Mouse (Mus musculus): ENCODE results near the gene 2200002D01Rik.
"Not testable (repeated sequence)": the region's sequence is repeated elsewhere in the genome, so short reads cannot be mapped to it uniquely, and the experiment has no call there.

2200002D01Rik gene

DNA sequence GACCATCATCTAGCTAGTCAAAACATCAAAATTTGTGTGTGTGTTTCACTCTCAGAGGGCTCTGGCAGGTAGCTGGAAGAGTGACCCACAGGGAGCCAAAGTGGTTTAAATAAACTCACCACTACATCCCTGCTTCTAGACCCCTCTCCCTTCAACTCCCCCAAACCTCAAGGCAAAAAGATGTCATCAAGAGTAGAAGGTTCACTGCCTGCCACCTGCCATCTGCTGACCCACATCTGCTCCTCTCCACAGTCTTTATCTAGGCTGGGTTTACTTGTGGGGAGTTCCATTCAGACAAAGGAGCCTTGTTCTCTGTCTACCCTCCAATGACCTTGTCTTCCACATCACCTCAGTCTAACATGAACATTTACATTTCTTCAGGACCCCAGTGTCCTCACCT, 31.0 kb upstream of the 2200002D01Rik start:
- no peak for DNase-seq (ENCODE audit: low spot score)

DNA sequence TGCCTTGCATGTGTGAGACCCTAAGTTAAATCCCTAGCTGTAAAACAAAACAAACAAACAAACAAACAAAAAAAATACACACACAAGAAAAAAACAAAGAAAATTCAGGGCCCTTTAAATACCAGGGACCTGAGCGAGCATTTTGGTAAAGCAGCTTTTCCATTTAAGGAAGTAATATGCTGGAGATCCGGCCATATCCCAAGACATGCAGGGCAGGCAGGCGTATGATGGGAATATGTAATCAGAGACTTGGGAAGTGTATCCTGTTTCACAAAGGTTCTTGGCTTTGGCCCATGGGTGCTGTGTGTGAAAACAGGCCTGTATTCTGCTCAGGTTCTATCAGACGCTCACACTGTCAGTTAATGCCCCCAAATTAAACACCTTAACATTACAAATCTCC, 29.2 kb upstream of the 2200002D01Rik start:
- DNase-seq (ENCODE audit: low spot score): no peak

DNA sequence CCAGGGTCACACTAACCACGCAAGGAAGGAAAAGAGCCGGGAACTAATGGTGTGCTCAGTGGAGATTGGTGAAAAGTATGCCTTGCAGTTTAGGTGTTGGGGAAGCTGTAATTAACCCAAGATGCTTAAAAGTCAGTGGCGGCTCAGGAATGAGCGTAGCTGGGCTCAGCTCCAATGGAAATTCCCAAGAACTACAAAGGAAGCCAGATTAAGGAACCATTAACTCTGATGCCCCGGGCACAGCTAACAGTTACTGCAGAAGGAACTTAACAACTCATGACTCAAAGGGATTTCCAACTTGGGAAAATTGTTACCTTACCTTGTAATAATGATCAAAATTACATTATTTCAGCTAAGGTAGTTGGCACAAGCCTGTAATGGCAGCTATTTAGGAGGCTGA, 28.4 kb upstream of the 2200002D01Rik start:
- no peak for DNase-seq (ENCODE audit: low spot score)

DNA sequence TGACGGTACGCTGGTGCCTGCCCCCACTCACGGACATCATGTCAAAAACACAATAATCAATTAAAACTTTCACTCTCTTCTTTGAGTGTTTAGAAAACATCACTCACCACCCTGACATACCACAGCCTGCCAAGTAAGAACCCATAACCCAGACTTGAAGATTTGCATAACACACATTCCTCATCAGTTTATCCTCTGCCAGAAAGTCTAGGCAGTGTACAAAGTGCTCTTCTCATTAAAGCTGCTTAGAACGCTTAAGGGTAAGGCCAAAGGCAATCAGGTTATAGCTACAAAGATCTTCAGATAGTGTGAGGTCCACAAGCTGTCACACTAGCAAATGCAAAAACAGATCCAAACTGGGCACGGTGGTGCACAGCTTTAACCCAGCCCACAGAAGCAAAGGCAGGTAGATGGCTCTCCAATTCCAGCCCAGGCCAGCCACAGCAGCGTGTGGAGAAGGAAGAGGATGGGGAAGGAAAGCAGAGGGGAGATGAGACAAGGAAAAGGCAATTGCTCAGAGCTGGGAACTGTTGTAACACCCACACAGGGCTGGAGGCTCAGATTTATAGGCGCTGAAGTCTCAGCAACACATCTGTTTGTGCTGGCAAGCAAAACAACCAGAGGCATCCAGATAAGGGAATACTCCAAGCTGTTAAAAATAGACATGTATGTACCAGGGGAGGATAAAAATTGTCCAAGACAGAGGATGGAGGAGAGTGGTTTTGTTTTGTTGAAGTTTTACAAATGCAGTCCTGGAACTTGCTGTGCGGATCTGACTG, 23.6 kb upstream of the 2200002D01Rik start:
- DNase-seq (ENCODE audit: low spot score): no peak

DNA sequence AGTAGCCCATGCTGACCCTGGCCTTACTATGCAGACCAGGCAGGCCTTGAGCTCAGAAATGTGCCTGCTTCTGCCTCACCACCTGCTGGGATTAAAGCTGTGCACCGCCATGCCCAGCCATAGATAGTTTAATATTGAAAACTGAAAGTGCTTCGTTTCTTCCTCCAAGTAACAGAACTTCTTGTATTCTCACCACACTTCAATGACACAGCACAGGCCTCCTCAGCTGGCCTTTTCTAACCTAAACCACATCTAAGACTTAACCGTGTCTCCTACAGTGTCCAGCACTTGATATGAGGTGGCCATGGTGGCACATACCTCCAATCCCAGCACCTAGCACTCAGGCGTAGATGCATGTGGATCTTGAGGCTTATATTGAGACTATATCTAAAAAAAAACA, 22.2 kb upstream of the 2200002D01Rik start:
- DNase-seq (ENCODE audit: low spot score): no peak

DNA sequence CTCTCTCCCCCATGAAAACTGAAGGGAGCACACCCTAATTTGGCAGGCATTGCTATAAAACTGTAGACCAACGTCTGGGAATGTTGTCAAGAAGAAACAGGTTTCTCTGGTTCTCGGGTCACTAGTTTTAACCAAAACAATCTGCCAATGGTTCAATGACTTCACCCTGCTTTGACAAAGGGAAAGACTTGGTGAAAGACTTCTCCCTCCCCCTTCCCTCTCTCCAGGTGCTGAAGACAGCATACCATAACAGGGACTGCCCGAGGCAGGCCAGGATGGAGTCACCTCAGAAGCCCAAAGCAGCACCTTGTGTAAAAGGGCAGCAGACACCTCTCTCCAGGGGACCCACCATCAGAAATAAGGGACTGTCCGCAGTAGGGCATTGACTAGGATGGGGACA, 18.7 kb upstream of the 2200002D01Rik start:
- no peak for DNase-seq (ENCODE audit: low spot score)

DNA sequence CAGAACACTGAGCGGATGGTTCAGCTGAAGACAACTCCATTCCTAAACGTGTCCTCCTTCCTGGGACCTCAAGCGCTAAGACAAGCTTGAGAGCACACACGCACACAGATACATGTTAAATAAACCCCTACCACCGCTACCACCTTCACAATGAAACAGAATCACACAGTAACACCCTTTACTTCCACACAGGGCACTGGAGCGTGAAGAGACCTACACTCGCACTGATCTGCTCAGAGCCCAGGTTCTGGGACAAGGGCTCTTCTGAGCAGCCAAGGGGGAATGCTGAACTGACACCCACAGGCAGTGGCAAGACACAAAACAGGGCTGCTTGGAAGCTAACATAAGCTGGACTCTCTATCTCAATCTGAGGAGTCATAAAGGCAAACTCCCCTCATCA, 17.4 kb upstream of the 2200002D01Rik start:
- no peak for DNase-seq (ENCODE audit: low spot score)

DNA sequence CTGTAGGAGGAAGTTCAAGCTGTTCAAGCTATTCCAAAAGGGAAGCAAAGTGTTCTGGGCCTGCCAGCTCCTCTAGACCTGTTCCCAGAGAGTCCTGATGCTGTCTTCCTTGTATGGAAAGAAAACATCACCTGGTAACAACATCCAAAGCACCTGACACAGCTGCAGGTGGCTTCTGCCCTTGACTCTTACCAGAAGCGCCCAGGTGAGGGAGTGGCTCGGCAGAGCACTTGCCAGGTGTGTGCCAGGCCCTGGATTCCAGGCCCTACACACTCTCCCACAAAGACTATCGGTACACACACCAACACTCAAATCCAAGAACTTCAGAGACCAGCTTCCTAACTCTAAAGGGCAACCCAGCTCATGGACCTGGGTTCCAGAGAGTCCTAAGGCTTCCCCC, 15.6 kb upstream of the 2200002D01Rik start:
- no peak for DNase-seq (ENCODE audit: low spot score)

DNA sequence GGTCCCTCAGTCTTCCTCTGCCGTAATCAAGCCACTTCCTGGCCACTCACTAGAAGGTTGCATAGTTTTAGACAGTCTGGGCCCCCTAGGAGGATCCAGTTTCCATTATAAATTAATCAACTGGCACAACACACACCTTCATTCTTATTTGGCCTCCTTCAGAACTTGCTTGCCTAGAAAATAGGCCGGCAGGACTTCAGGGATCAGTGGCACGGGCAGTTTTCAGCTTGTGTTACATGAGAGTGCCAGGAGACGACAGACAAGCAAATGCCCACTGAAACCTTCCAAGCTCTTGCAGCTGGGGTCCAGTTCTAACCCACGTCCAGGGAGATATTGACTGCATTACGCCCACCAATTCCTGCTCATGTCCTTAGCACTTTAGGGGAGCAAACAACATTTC, 13.9 kb upstream of the 2200002D01Rik start:
- no peak for DNase-seq (ENCODE audit: low spot score)

DNA sequence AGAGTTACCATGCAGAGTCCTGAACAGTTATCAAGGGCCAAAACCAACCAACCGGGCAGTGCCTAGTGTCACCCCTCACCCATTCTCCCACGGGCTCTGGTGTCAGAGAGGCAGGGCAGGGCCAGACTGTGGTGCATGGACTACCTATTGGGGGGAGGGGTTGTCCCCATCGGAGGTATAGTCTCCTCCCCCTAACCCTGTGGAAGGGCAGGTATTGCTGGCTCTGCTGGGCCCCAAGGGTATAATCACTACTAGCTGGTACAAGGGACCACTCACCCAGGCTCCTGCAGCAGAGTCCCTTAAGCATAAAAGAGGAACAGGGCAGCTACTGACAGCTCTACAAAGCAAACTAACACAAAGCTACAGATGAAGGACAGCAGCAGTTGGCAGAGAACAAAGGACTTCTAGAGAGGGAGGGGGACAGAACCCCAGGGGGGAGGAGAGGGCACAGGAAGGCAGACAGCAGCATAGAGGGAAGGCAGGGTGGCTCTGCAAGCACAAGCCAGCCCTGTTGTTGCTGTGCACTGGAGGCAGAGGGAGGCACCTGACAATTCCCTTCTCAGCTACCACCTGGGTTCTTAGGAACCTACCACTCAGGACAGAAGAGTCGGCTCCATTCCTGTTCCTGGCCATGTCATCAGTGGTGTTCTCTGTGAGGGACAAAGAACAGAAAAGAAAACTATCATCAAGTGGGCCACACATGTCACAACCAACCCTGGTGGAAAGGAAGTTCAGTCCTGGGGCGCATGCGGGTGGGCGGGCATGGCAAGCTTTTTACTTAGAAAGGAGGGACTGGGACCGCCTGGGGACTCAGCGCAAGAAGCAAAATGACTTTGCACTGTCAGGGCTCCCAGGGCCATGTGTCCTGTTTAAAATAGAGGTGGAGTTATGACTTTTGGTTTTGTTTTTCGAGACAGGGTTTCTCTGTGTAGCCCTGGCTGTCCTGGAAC, 11.8 kb upstream of the 2200002D01Rik start:
- DNase-seq (ENCODE audit: low spot score): no peak

DNA sequence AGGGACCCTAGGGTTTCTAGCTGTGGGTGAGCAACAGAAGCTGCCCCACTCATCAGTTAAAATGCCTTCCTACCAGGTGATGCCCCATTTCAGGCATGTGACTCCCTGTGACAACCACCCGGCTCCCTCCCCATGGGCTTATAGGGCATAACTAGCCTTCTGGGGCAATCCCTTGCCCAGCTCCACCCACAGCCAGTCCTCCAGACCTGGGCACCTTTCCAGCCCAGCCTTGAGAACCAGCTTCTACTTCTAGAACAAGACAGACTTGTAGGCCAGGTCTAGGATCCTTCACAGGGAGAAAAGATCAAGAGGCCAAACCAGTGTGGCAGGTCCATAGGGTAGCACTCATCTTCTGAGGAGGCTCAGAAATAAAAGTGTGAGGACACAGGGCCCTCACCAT, 9.1 kb upstream of the 2200002D01Rik start:
- no peak for DNase-seq (ENCODE audit: low spot score)

DNA sequence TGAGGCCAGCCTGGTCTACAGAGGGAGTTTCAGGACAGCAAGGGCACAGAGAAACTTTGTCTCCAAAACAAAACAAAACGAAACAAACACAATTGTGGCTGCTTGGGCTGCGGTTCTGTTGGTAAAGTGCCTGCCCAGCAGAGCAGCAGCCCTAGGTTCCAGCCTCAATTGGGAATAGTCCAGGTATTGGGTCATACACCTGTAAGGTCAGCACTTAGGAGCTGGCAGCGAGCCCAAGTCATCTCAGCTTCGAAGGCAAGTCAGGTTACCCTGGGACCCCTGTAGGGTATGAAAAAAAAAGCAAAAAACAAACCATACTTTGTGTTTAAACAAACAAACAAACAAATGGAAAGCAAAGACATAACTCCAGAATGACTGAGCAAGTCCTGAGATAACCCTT, 7.6 kb upstream of the 2200002D01Rik start:
- no peak for DNase-seq (ENCODE audit: low spot score)

DNA sequence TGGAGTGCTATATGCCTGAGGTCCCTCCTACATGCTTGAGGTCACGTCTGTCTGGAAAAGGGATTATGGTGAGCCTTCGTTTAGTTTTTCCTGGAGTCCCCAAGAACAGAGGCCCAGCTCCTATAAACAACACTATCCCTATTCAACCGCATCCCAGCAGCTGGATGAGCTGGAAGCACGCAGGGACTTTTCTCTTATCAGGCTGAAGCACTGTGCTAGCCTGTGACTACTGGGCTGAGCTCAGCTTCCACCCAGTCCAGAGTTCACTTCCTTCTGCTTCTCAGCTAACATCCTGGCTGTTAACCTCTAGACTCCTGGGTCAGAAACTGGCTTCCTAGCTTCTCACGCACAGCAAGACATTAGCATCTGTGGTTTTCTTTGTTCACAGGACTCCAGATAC, 5.6 kb upstream of the 2200002D01Rik start:
- DNase-seq (ENCODE audit: low spot score): no peak

DNA sequence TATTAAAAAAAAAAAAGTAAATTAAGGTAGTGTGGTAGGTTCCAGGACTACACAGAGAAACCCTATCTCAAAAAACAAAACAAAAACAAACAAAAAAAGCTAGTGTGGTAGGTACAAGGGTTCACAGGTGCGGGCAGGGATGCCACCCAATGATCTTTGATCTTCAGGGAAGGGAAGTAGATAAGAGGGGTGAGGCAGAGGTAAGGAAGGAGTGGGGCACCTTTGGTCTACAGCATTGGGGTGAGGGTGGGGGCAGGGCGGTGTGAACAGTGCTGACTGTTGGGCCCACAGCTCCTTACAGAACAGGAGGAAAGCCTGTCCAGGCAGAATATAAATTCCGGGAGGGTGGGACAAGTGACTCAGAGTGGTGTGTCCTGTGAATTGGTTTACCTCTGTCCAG, 2.9 kb upstream of the 2200002D01Rik start:
- no peak for DNase-seq (ENCODE audit: low spot score)

DNA sequence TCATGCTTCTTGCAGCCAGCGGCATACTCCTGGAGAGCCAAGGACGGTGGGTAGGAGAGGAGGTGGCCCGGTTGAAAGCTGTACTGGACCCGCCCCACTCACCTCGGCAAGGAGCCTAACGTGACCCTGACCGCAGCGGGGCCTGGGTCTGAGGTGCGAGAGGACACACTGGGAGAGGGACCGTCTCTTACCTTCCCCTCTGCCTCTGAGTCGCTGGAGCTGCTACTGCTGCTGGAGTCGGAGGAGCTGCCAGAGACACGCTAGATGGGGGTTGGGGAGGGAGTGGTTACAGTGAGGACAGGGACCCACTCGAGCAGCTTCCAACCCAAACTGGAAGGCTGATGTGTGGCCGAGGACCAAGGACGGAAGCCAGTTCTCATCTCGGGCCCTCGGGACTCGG, 560 bp downstream of the 2200002D01Rik start:
- no peak for DNase-seq (ENCODE audit: low spot score)

DNA sequence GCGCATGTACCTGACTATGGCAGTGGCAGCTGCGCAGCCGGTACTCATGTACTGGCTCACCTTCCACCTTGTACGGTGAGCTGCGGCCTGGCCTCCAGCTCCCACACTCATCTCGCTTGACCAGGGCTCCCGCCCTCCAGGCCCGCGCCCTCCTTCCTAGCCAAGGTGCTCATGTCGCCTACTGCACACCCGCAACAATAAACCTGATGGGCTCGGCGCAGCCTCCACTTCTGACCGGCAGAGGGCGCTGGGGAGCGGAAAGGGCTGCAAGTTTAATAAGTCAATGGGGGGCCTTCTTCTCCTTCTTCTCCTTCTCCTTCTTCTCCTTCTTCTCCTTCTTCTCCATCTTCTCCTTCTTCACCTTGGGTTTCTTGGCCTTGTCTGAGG, 959 bp downstream of the 2200002D01Rik start:
- DNase-seq (ENCODE audit: low spot score): peak; percentile 94

DNA sequence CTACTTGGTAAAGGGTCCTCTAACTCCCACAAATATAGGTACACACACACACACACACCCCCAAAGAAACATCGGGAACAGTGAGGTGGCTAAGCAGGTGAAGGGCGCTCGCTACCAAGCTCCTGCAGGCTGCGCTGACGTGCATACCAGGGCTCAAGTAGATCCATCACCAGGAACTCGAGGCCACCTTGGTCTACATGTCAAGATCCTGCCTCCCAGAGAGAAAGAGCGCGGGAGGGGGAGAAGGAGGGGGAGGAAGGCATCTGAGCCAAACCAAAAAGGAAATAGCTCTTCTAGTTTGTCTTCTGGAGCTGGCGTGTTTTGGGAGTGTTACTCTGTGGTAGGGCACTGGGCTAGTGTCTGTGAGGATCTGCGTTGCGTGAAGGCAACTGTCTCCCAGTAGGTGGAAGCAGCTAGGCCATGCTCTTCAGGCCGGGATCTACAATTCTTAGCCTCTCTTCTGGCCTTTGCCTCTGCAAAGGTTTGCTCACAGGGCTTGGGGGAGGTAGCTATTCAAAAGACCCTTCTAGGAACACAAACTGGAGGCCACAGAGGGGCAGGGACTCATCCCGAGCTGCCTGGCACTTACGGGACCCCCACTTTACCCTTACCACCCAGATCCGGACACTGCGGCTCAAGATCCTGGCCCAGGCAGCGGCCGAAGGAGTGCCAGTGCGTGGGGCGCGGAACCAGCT, 1.5 kb downstream of the 2200002D01Rik start:
- no peak for DNase-seq (ENCODE audit: low spot score)

DNA sequence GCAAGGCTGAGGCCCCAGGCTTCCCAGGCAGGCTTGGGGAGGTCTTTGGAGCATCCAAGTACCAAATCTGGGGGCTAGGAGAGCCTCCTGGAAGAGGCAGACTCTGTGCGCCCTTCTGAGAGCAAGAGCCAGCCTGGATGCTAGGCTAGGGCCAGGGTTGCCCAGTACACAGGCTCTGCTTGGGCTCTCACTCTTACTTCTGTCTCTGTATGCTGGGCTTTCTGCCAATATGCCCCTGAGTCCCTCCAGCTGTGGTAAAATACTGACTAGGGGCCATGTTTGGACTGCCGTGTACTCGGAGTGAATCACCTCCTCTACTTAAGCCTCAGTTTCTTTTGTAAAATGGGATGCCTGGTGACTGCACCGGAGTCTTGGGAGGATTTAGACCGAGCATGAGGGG, 2.3 kb downstream of the 2200002D01Rik start:
- no peak for DNase-seq (ENCODE audit: low spot score)

DNA sequence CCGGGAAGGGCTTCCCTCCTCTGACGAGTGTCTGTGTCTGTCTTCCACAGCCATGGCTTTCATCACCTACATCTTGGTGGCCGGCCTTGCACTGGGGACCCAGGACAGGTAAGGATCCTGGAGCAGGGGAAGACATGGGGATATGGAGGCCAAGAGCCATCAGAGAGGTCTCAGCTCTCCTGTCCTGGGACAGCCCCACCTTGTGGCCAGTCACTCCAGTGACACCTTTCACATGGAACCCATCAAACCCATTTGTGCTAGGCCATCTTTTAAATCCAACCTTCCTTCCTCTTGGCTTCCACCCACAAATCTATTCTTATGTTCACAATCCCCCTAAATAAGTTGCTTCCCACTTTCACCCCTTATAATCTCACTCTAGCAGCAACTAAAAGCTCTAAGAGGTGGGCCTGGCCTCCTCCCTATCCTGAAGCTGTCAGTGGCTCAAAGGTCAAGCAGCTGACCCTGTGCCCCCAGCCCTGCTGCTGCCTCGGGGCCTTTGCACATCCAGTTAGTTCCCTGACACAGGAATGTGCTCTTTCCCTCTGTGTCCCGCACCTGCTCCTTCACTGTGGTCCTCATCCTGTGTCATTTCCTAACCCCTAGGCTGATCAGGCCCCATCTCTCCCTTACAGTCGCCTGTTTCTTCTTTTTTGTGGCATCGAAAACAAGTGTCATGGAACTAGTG, 3.4 kb downstream of the 2200002D01Rik start:
- DNase-seq (ENCODE audit: low spot score): peak; percentile 74

DNA sequence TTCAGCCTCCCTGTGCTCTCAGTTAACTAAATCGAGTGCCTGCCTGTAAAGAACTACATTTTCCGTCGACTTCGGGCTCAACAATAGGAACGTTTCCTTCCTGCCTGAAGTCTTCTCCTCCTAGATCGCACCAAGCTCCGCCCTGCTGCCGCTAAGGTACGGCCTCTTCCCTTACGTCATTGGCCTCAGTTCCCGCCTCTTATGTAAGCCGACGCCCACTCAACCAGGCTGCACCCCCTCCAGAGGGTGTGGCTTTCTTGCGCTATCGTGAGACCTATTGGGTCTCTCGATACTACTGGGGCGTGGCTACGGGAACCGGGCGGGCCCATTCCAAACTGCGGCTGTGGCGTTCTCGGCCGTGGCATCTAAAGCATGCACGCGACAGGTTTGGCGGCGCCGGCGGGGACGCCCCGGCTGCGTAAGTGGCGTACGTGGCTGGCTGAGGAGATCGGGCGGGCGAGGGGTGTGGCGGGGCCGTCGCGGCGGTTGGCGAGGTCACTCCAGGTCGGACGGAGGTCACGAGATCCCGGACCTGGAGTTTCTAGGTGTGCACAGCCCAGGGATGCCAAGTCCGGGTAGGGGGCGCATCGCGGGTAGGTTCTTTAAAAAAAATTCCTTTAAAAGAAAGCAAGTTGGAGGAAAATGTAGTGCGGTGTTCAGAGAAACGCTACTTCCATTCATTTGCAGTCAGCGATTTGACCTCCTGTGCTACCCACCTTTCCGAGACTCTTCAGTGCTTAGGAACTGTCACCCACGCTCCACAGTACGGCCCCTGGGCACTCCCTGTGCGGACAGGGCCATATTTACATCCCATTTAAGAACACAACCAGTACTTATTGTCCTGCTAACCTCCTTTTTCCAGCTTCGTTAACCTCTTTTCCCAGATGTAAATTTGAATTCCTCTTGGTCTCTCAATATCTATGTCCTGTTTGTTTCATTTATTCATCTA, 10.0 kb downstream of the 2200002D01Rik start, which contains the start of gene Yif1b:
Yif1b (plus strand) TSS at position 311 of the 949 bp plus-strand sequence.
- DNase-seq (ENCODE audit: low spot score): peak; percentile 98

DNA sequence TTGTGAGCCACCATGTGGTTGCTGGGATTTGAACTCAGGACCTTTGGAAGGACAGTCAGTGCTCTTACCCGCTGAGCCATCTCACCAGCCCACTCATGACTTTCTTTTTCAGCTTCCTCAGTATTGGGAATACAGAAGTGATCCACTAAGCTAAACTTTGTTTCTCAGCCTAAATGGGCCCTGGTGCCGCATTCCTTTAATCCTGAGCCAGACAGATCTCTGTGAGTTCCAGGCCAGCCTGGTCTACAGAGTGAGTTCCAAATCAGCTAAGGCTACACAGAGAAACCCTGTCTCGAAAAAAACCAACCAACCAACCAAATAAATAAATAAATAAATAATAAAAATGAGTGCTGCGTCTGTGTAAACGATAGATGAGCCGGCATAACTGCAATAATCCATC, 10.7 kb downstream of the 2200002D01Rik start:
- DNase-seq (ENCODE audit: low spot score): not testable (repeated sequence)
